Mouse (Mus musculus) G1E-ER4 (cell line): ENCODE results near the gene Fcho1. TPM values are rescaled to one million over a fixed set of nuclear protein-coding genes. Genes with fewer than 3 reads are reported as not detected.

ENCODE experiments used
- GATA1 ChIP-seq: IDR thresholded peaks from one replicate; pipeline ENCODE4 v1.8.0; 2012; ENCODE audit warnings: low read length, inconsistent platforms
- polyA plus RNA-seq: library from polyadenylated mRNA; stranded (reverse); fragments of >175 nt; gene quantifications from 2 replicates; pipeline ENCODE4 v1.2.3, GENCODE M21; 2012

The Fcho1 gene
- polyA plus RNA-seq, 1 experiment: 36.1 TPM

DNA sequence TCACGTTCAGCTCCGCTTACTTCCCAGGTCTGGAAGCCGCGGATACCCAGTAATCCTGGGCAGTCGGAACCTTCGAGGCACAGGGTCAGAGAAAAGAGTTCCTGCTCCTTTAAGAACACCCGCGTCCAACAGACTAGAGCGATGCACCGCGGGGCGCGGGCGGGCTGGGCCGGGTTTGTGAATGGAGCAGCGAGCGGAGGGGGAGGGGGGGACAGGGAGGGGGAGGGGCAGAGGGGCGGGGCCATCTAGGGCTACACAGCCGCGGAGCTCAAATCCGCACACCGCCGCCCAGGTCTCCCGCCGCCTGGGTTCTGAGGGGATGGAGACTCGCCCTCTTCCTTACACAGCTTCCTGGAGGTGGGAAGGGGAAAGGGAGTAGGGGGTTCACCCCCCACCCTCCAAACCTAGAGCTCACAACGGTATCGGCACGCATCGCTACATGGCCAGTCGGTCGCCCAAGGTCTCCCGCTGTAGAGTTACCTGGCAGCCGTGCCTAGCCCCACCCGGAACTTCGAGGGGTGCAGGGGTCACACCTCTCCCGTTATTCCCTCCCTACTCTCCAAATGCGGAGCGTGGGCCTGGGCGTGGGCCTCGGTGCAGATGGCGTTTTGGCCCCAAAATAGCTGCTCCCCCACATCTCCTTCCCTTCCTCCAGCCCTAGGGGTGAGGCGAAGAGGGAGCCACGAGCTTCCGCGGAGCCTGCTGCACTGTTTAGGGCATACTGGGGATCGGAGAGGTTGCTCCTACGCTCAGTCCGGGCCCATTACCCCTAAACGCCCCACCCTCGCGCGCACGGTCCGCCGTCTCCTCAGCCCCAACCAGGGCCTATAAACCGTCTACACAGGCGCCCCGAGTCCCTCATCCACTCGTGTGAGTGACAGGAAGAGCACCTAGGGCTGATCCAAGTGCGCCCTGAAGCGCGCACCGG, 54.6 kb downstream of the Fcho1 start:
- TF ChIP-seq GATA1: no peak

DNA sequence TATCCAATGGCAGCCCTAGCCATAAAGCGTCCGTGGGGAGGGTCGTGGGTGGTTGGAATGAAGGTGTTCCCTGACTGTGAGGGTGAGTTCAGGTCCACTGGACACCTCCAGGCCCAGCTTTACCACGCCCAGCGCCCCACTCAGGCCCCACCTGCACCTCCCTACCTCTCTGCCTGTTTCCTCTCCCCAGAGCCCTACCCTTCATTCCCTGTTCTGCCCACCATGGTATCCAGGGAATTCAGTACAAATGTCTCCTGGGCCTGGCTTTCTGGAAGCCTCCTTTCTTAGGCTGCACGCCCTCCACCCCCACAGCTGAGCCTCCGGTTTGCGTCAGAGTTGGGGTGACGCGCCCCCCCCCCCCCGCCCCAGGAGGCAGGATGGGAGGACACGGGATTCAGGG, 55.3 kb downstream of the Fcho1 start:
- TF ChIP-seq GATA1: no peak

DNA sequence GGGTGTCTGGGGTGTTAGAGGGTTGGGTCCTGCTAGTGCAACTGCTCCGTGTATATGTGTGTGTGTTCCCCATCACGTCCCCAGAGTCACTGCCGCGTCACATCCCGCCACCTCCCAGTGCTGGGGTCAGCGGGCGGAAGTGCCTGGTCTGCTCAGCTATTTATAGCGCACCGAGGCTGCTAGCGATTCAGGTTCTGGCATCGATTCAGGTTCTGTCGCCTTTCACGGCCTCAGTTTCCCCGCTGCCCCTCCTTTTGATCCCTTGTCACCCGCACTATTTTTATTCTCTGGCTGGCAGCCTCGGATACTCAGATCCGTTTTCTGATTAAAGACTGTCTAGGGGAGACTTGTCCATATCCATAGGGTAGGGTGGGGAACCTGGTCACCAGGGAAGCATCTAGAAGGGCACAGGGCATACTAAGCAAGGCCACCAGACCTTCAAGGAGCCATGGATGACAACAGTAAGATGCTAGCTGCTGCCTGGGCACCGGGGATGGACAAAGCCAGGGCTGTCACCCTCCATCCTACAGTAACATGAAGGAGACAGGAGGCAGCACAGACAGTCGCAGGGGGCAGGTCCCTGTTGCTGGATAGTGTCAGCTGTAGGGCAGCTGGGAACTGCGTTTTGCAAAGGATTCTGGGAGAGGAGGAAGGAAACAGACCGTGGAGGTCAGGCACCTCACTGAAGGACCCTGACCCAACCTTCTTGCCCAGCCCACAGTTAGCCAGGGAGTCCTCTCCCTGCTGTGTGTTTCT, 57.1 kb downstream of the Fcho1 start:
- no peak for TF ChIP-seq GATA1

DNA sequence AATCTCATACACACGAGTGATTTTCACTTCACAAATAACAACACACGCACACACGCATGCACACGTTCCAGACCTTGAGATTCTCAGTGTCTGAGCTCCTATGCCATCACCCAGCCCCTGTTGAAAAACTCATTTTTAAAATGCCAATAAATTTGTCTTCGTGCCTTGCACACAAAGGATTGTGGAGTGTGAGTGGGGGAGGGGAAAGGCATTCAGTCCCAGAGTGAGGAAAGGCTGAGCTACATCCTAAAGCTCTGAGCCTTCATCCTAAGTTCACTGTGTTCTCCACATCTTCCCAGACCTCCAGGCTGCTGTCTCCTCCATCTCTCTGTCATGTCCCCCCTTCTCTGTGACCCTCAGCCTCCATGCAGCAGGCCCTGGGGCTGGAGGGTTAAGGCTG, 58.3 kb downstream of the Fcho1 start:
- TF ChIP-seq GATA1: no peak

DNA sequence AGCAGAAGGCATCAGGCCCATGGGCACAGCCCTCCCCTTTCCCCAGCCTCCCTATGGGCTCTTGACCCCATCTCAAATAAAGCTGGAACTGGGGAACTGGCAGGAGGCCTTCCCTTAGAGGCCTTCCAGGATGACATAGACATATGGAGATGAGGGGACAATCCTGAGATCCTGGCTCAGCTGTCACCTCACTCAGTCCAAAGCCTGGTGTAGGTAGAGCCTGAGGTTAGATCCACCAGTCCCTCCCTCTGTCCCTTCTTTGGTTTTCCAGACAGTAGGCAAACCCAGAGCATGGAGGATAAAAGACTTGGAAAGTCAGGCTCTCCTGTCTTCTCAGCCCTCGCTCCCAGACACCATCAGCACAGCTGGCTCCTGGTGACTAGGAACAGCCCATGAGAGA, 58.7 kb downstream of the Fcho1 start:
- no peak for TF ChIP-seq GATA1

DNA sequence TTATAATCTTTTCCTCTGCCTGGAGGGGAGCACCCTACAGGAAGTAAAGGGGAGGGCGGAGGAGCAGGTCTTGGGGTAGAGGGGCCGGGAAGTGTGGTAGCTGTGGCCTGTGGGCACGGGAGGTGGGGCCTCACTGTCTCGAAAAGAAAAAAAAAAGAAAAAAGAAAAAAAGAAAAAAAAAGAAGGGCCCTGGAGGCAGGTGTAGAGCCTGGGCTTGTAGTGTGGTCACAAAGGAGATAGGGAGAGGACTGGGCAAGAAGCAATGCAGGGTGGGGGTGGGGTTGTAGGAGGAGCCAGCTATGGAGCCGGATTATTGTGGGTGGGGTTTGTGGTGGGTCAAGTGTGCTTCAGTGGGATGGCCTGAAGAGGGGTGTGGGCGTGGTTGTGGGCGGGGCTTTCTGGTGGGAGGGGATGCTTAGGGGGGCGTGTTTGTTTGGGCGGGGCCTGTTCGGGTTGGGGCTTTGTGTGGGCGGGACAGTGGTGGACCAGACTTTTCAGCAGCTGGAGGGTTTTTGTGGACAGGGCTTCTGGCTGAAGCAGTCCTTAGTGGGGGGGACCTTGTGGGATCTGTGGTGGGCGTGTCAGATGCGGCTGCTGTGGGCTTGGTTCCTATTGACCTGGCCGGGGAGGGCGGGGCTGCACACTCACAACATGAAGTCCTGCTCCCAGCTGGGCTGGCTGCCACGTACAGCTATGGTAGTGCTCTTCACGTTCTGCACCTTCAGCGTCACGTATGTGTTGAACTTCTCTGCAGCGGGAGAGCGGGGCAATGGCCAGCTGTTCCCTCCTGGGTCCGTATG, 60.0 kb downstream of the Fcho1 start:
- no peak for TF ChIP-seq GATA1

DNA sequence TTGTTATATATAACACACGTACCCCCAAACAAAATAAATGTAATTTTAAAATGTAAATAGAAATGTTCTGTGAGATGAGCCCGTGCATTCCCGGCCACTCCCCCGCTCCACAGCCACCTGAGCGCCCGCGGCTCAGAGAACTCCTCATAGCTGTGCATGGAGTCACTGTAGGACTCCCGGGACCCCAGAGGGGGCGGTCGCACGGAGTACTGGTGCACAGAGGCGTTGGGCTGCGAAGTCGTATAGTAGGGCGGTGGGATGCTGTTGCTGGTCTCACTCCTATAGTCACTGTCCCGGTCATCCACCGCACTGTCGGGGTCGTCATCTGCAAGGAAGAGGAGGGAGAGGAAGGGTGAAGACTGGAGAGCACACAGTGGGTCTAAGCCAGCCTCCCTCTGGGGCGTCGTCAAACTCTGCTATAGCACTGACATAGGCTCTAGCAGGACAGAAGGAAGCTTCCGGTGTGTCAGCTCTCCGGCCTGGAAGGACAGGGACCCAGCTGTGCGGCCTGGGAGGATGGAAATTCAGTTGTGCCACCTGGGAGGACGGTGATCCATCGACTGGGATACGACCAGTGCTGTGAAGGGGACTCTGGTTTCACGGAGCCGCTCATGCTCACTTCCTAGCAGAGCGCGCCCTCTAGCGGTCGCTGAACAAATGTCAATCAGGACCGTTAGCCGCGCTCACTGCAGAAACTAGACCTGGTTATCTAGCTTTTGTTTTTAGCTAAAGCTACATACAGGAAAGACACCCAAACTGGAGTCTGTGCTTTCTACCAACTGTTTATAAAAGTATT, 65.0 kb downstream of the Fcho1 start:
- TF ChIP-seq GATA1: no peak

DNA sequence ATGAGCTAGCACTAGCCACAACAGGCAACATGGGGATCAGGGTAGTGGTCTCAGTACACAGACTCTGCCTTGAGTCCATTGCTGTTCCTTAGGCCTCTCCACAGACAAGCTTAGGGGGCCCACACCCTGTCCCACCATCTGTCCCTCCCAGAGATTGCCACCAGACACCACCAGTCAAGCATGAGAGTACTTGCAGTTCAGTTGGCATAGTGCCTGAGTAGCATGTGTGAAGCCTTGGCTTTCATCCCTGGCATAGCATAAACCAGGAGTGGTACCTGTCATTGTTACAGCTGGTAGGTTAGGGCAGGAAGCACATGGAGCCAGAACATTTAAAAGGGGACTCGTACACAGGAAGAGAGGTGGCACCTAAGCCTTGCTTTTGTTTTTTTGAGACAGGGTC, 65.8 kb downstream of the Fcho1 start:
- no peak for TF ChIP-seq GATA1

DNA sequence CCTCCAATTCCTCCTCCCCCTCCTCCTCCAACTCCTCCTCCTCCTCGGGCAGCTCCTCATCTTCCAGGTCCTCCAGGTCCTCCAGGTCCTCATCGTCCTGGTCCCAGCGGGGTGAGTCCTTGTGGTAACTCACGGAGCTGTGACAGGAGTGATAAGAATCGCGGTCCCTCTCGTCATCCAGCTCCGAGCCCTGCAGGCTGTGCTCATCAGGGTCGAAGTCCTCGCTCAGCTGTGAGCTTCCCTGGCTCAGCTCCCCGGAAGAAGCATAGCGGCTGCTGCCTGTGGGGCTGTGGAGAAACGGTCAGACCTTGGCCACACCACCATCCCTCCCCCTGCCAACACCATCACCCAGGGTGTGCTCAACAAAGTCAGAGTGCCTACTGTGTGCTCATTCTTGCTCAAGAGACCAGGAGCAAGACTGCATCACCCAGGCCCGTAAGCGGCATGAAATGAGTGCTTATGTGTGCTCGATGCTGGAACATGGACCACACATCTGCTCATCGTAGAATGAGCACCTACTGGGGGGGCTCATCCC, 66.9 kb downstream of the Fcho1 start:
- TF ChIP-seq GATA1: no peak

Other genes with a start within 250 kb of the Fcho1 start
- 1.1 and 1.2 TPM in 2 replicates for gene Ano8, start 239.8 kb downstream of the Fcho1 start, polyA plus RNA-seq
- 40.9 and 51.0 TPM in 2 replicates for gene Gtpbp3, start 237.6 kb downstream of the Fcho1 start, polyA plus RNA-seq
- gene Plvap, start 214.0 kb downstream of the Fcho1 start, polyA plus RNA-seq: 1.9 and 2.4 TPM in 2 replicates
- gene Ccdc194, start 200.0 kb downstream of the Fcho1 start, polyA plus RNA-seq: not detected in 2 replicates
- 17.1 and 18.8 TPM in 2 replicates for gene Bst2, start 188.3 kb downstream of the Fcho1 start, polyA plus RNA-seq
- gene Mvb12a, start 182.8 kb downstream of the Fcho1 start, polyA plus RNA-seq: 135 and 147 TPM in 2 replicates
- not detected in 2 replicates for gene Tmem221, start 166.8 kb downstream of the Fcho1 start, polyA plus RNA-seq
- gene Nxnl1, start 159.1 kb downstream of the Fcho1 start, polyA plus RNA-seq: not detected in 2 replicates
- not detected in 2 replicates for gene Slc27a1, start 156.8 kb downstream of the Fcho1 start, polyA plus RNA-seq
- gene Pgls, start 133.5 kb downstream of the Fcho1 start, polyA plus RNA-seq: 435 and 550 TPM in 2 replicates
- gene Fam129c, start 128.1 kb downstream of the Fcho1 start, polyA plus RNA-seq: 7.9 and 8.6 TPM in 2 replicates
- 41.9 and 53.0 TPM in 2 replicates for gene Colgalt1, start 114.7 kb downstream of the Fcho1 start, polyA plus RNA-seq
- gene Unc13a, start 54.0 kb downstream of the Fcho1 start, polyA plus RNA-seq: 0.41 and 0.52 TPM in 2 replicates
- gene Jak3, start 49.4 kb downstream of the Fcho1 start, polyA plus RNA-seq: 27.6 and 33.8 TPM in 2 replicates
- gene Insl3, start 36.5 kb downstream of the Fcho1 start, polyA plus RNA-seq: 4.6 and 5.5 TPM in 2 replicates
- gene B3gnt3, start 23.9 kb downstream of the Fcho1 start, polyA plus RNA-seq: 0.02 TPM in 1 of 2 replicates, not detected in the other
- 0.78 and 2.4 TPM in 2 replicates for gene Zfp709, start 156.3 kb upstream of the Fcho1 start, polyA plus RNA-seq
- 0.25 and 0.70 TPM in 2 replicates for gene Zfp882, start 182.9 kb upstream of the Fcho1 start, polyA plus RNA-seq
- 2.5 and 3.6 TPM in 2 replicates for gene Zfp617, start 182.9 kb upstream of the Fcho1 start, polyA plus RNA-seq
- gene Zfp961, start 225.3 kb upstream of the Fcho1 start, polyA plus RNA-seq: 1.2 and 3.6 TPM in 2 replicates